Mouse (Mus musculus) lung, adult 2 months (tissue): ENCODE measurements around the gene Hopx. TPM values are rescaled to one million over a fixed set of nuclear protein-coding genes. Genes with fewer than 3 reads are reported as not detected.
"Not testable (repeated sequence)": the region's sequence is repeated elsewhere in the genome, so short reads cannot be mapped to it uniquely, and the experiment has no call there.

Experiments
- DNase-seq: peaks from one replicate; pipeline ENCODE4 v3.0.0; 2022
- H3K4me1 ChIP-seq: fragments of 200-500 bp; 2 replicates; pipeline ENCODE4 v1.6.1; 2011; ENCODE audit warnings: low read length; ENCODE audit not compliant: control insufficient read depth, insufficient read depth
- H3K4me3 ChIP-seq: fragments of 200-500 bp; replicated peaks from 2 replicates; pipeline ENCODE3; 2011; ENCODE audit warnings: low read depth, mild to moderate bottlenecking, control low read depth, low read length; ENCODE audit errors: extremely low read depth
- CTCF ChIP-seq: fragments of 200-500 bp; IDR thresholded peaks from 2 replicates; pipeline ENCODE4 v1.5.1; 2011; ENCODE audit warnings: mild to moderate bottlenecking, low read length, control low read depth; ENCODE audit not compliant: insufficient read depth
- POLR2A ChIP-seq: fragments of 200-500 bp; IDR thresholded peaks from 2 replicates; pipeline ENCODE4 v1.6.1; 2011; ENCODE audit warnings: low read depth, mild to moderate bottlenecking, control low read depth, low read length, borderline replicate concordance; ENCODE audit errors: extremely low read depth
- WGBS: fragments of 180-500 bp; shearing (Covaris S2); methylation state at CpG from one replicate; pipeline ENCODE4 v1.1.7; 2018; 5-methylcytosine and 5-hydroxymethylcytosine counted together
- polyA plus RNA-seq: library from polyadenylated mRNA; depleted of rRNA; stranded (reverse); fragments of >200 nt; gene quantifications from 2 replicates; pipeline ENCODE4 v1.2.3, GENCODE M21; 2012

The Hopx gene
- polyA plus RNA-seq, 1 experiment, result 592 TPM

DNA sequence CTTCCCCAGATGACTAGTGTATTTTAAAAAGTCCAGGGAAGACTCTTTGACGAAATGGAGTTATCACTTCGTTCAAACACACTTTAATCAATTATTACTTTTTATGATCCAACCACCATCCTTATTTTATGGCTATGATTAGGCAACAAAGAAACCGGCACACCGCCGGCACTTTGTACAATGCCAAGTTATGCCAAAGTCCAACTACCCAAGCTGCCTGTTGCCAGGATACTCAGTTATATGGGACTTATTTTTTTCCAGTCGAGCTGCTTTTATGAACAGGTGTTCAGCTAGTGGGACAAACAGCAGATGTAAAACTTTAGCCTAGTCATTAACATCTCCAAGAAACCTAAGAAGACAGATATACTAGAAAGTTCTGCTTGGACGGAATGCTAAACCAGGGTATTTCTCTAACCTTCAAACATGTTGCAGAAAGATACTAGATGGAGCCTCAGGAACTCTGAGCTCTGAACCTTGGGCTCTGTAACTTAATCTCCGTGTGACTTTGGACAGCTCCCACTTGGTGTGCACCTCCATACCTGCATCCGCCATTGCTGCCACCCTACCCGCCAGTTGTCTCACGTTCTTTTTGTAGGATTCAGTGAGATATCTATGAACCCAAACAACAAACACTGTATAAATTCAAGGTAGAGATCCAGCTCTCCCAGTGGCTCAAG is 7.6 kb downstream of the Hopx start:
- no peak for DNase-seq
- no peak overlapping the region for H3K4me3 ChIP-seq
- TF ChIP-seq POLR2A, result no peak
- no peak for TF ChIP-seq CTCF
- WGBS, result 88% methylated on average over 11 of the region's 11 CpGs
- H3K4me1 ChIP-seq, result peaks cover 4% of the 10 kb centered on the region

GRCm38 (mm10) chr5:77102522-77103365 is 12.2 kb downstream of the Hopx start:
- no peak for DNase-seq
- WGBS, result 67% methylated on average over 15 of the region's 15 CpGs
- H3K4me3 ChIP-seq, result no peak overlapping the region
- TF ChIP-seq CTCF, result no peak
- TF ChIP-seq POLR2A, result no peak
- H3K4me1 ChIP-seq, result peaks cover 6% of the 10 kb centered on the region

DNA sequence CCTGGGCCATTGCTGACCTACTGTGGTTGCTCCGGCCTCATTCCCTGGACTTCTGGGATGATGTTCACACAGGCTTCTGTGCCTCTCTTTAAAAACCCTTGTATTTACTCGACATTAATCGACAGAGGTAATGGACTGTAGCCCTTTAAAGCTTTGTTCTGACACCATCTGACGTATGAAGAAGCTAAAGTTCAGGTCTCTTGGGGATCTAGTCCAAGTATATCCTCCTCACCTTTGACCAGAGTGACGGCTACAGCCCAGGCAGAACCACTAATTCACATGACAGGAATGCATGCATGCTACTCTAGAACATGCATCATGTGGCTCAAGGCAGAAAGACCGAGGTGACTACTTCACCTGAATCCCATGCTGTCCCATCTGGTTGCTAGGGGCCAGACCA is 14.2 kb downstream of the Hopx start:
- Histone ChIP-seq H3K4me1 (peaks cover 6% of the 10 kb centered on the region), H3K4me3 (no peak overlapping the region)
- no peak for DNase-seq
- TF ChIP-seq CTCF (no peak), POLR2A (no peak)
- WGBS, result 87% methylated on average over 6 of the region's 6 CpGs

DNA sequence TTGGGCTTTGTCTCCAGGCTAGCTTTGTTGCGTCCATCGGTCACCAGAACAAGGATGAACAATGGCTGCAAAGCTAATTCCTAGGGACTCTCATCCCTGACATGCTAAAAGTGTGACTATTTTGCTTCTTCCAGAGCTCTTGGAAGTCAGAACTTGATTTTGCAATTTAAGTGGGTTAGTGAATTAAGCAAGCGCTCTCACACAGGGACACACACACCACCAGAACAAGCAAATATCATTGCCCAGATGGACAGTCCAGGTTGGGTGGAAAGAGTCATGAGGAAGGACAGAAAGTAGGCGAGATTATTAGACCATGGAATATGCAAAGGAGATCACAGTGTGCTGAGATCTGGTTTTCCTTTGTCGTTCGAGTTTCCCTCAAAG is 14.9 kb downstream of the Hopx start:
- no peak for DNase-seq
- no peak overlapping the region for H3K4me3 ChIP-seq
- WGBS, result 60% methylated on average over 6 of the region's 6 CpGs
- TF ChIP-seq POLR2A, result no peak
- TF ChIP-seq CTCF, result no peak
- peaks cover 9% of the 10 kb centered on the region for H3K4me1 ChIP-seq

GRCm38 (mm10) chr5:77099317-77099996 is 15.5 kb downstream of the Hopx start:
- 27% methylated on average over 11 of the region's 11 CpGs for WGBS

GRCm38 (mm10) chr5:77098874-77099273 is 16.0 kb downstream of the Hopx start:
- no peak overlapping the region for H3K4me3 ChIP-seq
- no peak for DNase-seq
- peaks cover 9% of the 10 kb centered on the region for H3K4me1 ChIP-seq
- TF ChIP-seq CTCF (no peak), POLR2A (no peak)
- WGBS, result 85% methylated on average over 3 of the region's 3 CpGs

More at GRCm38 (mm10) chr5:77099317-77099996, 15.5 kb downstream of the Hopx start:
- Histone ChIP-seq H3K4me3 (no peak overlapping the region), H3K4me1 (peaks cover 9% of the 10 kb centered on the region)
- DNase-seq, result no peak
- TF ChIP-seq POLR2A, result no peak
- no peak for TF ChIP-seq CTCF

DNA sequence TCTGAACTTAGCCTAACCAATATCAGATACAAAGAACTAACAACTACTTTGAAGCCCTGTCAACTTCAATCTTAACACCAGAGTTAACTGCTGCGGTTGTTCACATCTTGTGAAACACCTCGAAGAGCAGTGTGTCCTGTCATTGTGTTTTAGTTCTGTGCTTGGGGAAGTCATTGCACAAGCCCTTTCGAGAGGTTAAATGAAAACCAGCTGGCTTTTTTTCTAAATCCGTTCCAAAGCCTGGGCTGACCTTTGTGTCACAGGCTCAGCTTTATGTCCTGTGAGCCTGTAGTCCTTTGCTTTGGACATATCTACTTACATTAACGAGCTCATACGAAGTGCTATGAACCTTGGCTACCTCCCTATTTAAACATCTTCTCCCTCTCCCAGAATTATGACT is 17.2 kb downstream of the Hopx start:
- WGBS, result 42% methylated on average over 6 of the region's 6 CpGs
- no peak for DNase-seq
- Histone ChIP-seq H3K4me3 (no peak overlapping the region), H3K4me1 (peaks cover 13% of the 10 kb centered on the region)
- TF ChIP-seq CTCF (no peak), POLR2A (no peak)

GRCm38 (mm10) chr5:77096194-77096593 is 18.7 kb downstream of the Hopx start:
- H3K4me3 ChIP-seq, DNase-seq: not testable (repeated sequence)
- peaks cover 15% of the 10 kb centered on the region for H3K4me1 ChIP-seq
- WGBS, result 80% methylated on average over 3 of the region's 3 CpGs
